Mouse (Mus musculus) mesoderm, embryonic 11.5 days (tissue): ENCODE measurements around the gene Supt3.

ENCODE experiments used
- DNase-seq: peaks from one replicate; pipeline ENCODE4 v3.0.0-alpha.2; 2012; ENCODE audit warnings: low read depth, low spot score

Supt3 gene

GRCm38 (mm10) chr17:44963051-44963798, 186.3 kb downstream of the Supt3 start:
- no peak for DNase-seq

- no peak for DNase-seq
These were observed 190.2 kb downstream of the Supt3 start for GRCm38 (mm10) chr17:44967186-44967585.

GRCm38 (mm10) chr17:44970255-44970654, 193.3 kb downstream of the Supt3 start:
- DNase-seq = no peak

GRCm38 (mm10) chr17:44973489-44973888, 196.5 kb downstream of the Supt3 start:
- no peak for DNase-seq

GRCm38 (mm10) chr17:44977690-44978089, 200.7 kb downstream of the Supt3 start:
- DNase-seq = no peak

- no peak for DNase-seq
These were observed 211.0 kb downstream of the Supt3 start for GRCm38 (mm10) chr17:44987964-44988363.

- DNase-seq = no peak
These were observed 226.4 kb downstream of the Supt3 start for GRCm38 (mm10) chr17:45003311-45003710.

GRCm38 (mm10) chr17:45004477-45005170, 227.7 kb downstream of the Supt3 start:
- no peak for DNase-seq

GRCm38 (mm10) chr17:45007461-45007860, 230.5 kb downstream of the Supt3 start:
- no peak for DNase-seq

GRCm38 (mm10) chr17:45008663-45009062, 231.7 kb downstream of the Supt3 start:
- DNase-seq = no peak

GRCm38 (mm10) chr17:45010409-45010808, 233.5 kb downstream of the Supt3 start:
- no peak for DNase-seq

- no peak for DNase-seq
These were observed 239.8 kb downstream of the Supt3 start for GRCm38 (mm10) chr17:45016746-45017145.

GRCm38 (mm10) chr17:45020155-45020930, 243.4 kb downstream of the Supt3 start:
- no peak for DNase-seq

GRCm38 (mm10) chr17:45028441-45028840, 251.5 kb downstream of the Supt3 start:
- DNase-seq = no peak

GRCm38 (mm10) chr17:45029106-45029505, 252.2 kb downstream of the Supt3 start:
- DNase-seq = no peak

- no peak for DNase-seq
These were observed 255.3 kb downstream of the Supt3 start for GRCm38 (mm10) chr17:45032209-45032608.

GRCm38 (mm10) chr17:45033617-45034016, 256.7 kb downstream of the Supt3 start:
- DNase-seq = peak; percentile 43

- no peak for DNase-seq
These were observed 264.1 kb downstream of the Supt3 start for GRCm38 (mm10) chr17:45041084-45041483.

- no peak for DNase-seq
These were observed 268.9 kb downstream of the Supt3 start for GRCm38 (mm10) chr17:45045804-45046203.

- DNase-seq = no peak
These were observed 269.6 kb downstream of the Supt3 start for GRCm38 (mm10) chr17:45046583-45046982.

GRCm38 (mm10) chr17:45047236-45047635, 270.3 kb downstream of the Supt3 start:
- no peak for DNase-seq

- DNase-seq = no peak
These were observed 275.0 kb downstream of the Supt3 start for GRCm38 (mm10) chr17:45051971-45052370.
